Mouse (Mus musculus) embryonic fibroblast, embryonic 13.5 days (primary cell): ENCODE data around the gene Gm9857.

Experiments used
- CTCF ChIP-seq: IDR thresholded peaks from 2 replicates; pipeline ENCODE4 v1.5.1; 2011; ENCODE audit warnings: mild to moderate bottlenecking, control low read depth, low read length, moderate library complexity, borderline replicate concordance; ENCODE audit not compliant: insufficient read depth
- POLR2A ChIP-seq: IDR thresholded peaks from 2 replicates; pipeline ENCODE4 v1.6.1; 2011; ENCODE audit warnings: low read depth, mild to moderate bottlenecking, control low read depth, low read length, moderate library complexity

- TF ChIP-seq CTCF (no peak), POLR2A (no peak)
Observed at GRCm38 (mm10) chr3:108900147-108900546, 40.1 kb downstream of the Gm9857 start.
